Mouse (Mus musculus) limb, embryonic 14.5 days (tissue): ENCODE results near the gene Tmem164. TPM values are rescaled to one million over a fixed set of nuclear protein-coding genes. Genes with fewer than 3 reads are reported as not detected.

Experiments used
- ATAC-seq: fragments of 200-750 bp; cut with Nextera tagmentation; 2 replicates; pipeline ENCODE4 v1.8.0; 2017; ENCODE audit warnings: low read depth, moderate number of reproducible peaks, moderate TSS enrichment; ENCODE audit not compliant: low FRiP score
- DNase-seq: peaks from one replicate; pipeline ENCODE4 v3.0.0-alpha.2; 2015; ENCODE audit warnings: low spot score
- H3K27ac ChIP-seq: fragments of 300-500 bp; sonication (generic); replicated peaks from 2 replicates; pipeline ENCODE4 v1.5.1; 2014; ENCODE audit warnings: low read depth, mild to moderate bottlenecking, low read length, moderate library complexity, mixed read lengths
- H3K27me3 ChIP-seq: fragments of 300-500 bp; sonication (generic); 2 replicates; pipeline ENCODE4 v1.6.1; 2014; ENCODE audit warnings: low read length, mixed read lengths; ENCODE audit not compliant: control insufficient read depth, insufficient read depth
- H3K36me3 ChIP-seq: fragments of 300-500 bp; sonication (generic); 2 replicates; pipeline ENCODE4 v1.6.1; 2014; ENCODE audit warnings: mild to moderate bottlenecking, low read length, moderate library complexity, mixed read lengths; ENCODE audit not compliant: control insufficient read depth, insufficient read depth
- H3K4me1 ChIP-seq: fragments of 300-500 bp; sonication (generic); 2 replicates; pipeline ENCODE4 v1.6.1; 2014; ENCODE audit warnings: antibody characterized with exemption, low read length, mixed read lengths; ENCODE audit not compliant: control insufficient read depth, insufficient read depth
- H3K4me2 ChIP-seq: fragments of 300-500 bp; sonication (generic); replicated peaks from 2 replicates; pipeline ENCODE4 v1.6.1; 2014; ENCODE audit warnings: low read depth, mild to moderate bottlenecking, low read length, moderate library complexity; ENCODE audit not compliant: severe bottlenecking
- H3K4me3 ChIP-seq: fragments of 300-500 bp; sonication (generic); replicated peaks from 2 replicates; pipeline ENCODE4 v1.5.1; 2014; ENCODE audit warnings: low read length
- H3K9ac ChIP-seq: fragments of 300-500 bp; sonication (generic); 2 replicates; pipeline ENCODE4 v1.6.1; 2014; ENCODE audit warnings: mild to moderate bottlenecking, low read depth, low read length, moderate library complexity; ENCODE audit not compliant: severe bottlenecking
- H3K9me3 ChIP-seq: fragments of 300-500 bp; sonication (generic); 2 replicates; pipeline ENCODE4 v1.6.1; 2016; ENCODE audit warnings: low read length; ENCODE audit not compliant: control insufficient read depth
- POLR2A ChIP-seq: fragments of 200-500 bp; IDR thresholded peaks from 2 replicates; pipeline ENCODE4 v1.8.0; 2012; ENCODE audit warnings: inconsistent platforms, mild to moderate bottlenecking, moderate library complexity, borderline replicate concordance; ENCODE audit not compliant: insufficient read depth, insufficient read length; ENCODE audit errors: extremely low read depth
- WGBS: fragments of 180-500 bp; shearing (Covaris S2); extraction: QIAGEN DNeasy Blood & Tissue Kit; methylation state at CpG from one replicate; pipeline ENCODE4 v1.1.7; 2014; 5-methylcytosine and 5-hydroxymethylcytosine counted together
- polyA plus RNA-seq, 2 experiments: library from polyadenylated mRNA; depleted of rRNA in 1 of 2; stranded (reverse) in 1 of 2; unstranded in 1 of 2; fragments of >200 nt; fragmentation: Nextera tagmentation in 1 of 2; extraction: Ambion mirVana in 1 of 2; gene quantifications; 2 replicates each; pipeline versions ENCODE4 v1.2.1 to v1.2.3; 2012 to 2014

Gene Tmem164
- polyA plus RNA-seq, 2 experiments: 40.1 to 62.2 TPM

GRCm38 (mm10) chrX:142677193-142677592 is 4.0 kb upstream of the Tmem164 start:
- no peak overlapping the region for H3K27ac ChIP-seq
- H3K36me3 ChIP-seq: no peaks in the 10 kb centered on the region
- no peaks in the 10 kb centered on the region for H3K4me1 ChIP-seq
- no peak overlapping the region for H3K9ac ChIP-seq
- DNase-seq (no peak), ATAC-seq (no peak)
- no peaks in the 10 kb centered on the region for H3K9me3 ChIP-seq
- H3K4me3 ChIP-seq: no peak overlapping the region
- no peak for TF ChIP-seq POLR2A
- no peaks in the 10 kb centered on the region for H3K27me3 ChIP-seq
- no peak overlapping the region for H3K4me2 ChIP-seq
- WGBS: 47% methylated on average over 3 of the region's 3 CpGs

DNA sequence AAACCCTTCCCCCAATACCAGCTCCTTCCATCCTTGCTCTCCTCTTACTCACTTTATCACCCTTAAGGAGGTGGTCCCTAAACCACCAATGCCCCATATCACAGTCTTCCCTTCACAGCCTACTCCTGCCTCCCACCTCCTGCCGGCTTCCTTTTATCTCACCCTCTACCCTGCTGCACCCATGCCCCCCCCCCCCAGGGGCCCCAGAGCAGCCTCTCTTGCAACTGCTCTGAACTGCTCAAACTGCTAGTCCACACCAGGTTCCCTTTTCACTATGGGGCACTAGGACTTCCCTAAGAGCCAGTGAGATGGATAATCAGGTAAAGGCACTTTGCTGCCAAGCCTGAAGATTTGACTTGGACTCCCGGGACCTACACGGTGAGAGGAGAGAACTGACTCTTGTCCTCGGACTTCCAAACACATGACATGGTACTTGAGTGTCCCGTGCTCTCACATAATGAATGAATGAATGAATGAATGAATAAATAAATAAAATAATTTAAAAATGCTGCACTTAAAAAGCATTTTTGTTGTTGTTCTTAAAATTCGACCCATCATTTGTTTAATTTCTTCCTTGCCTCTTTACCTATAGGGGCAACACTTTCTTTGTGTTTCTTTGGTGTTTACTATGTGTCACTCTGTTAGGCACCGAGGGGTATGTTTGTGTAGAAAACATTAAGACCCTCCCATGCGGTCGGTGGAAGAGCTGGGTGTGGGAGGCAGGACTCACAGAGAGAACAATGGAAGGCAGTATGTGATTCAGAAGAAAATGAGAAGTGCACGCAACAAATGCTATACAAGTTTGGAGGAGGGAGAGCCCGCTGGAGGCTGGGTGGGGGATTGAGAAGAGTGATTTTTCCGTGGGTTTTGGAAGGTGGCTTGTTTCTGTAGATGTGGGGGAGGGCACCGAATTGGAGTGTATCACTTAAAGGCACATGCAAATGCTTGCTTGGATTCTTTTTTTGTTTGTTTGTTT is 2.4 kb upstream of the Tmem164 start:
- no peaks in the 10 kb centered on the region for H3K36me3 ChIP-seq
- no peaks in the 10 kb centered on the region for H3K9me3 ChIP-seq
- TF ChIP-seq POLR2A: no peak
- H3K4me2 ChIP-seq: no peak overlapping the region
- H3K27me3 ChIP-seq: no peaks in the 10 kb centered on the region
- no peak overlapping the region for H3K27ac ChIP-seq
- H3K4me1 ChIP-seq: no peaks in the 10 kb centered on the region
- ATAC-seq (no peak), DNase-seq (no peak)
- WGBS: 65% methylated on average over 13 of the region's 13 CpGs
- no peak overlapping the region for H3K4me3 ChIP-seq
- H3K9ac ChIP-seq: no peak overlapping the region

DNA sequence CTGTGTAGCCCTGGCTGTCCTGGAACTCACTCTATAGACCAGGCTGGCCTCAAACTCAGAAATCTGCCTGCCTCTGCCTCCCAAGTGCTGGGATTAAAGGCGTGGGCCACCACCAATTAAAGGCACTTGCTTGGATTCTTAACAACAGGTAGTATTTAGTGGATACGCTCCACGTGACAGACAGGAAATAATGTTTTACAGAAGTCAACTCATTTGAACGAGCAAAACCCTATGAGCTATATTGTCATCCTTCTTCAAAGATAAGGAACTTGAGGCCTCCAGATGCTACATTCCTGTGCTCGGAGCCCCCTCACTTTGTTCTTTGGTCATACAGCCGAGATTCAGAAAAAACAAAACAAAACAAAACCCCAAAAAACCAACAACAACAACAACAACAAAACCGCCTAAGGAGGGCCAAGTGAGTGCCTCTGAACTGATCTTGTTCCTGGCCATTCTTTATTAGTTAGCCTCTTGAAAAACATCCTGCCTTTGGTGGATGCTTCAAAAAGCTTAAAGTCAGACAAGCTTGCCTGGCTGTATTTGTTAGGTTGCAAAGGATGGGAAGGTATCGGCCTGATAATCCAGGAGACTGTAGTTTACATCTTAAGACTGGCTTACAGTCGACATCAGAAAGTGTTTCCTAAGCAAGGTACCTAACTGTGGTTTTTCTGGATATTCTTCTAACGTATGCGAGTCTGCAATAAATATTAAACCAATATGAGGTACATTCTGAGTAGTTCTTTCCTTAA is 1.5 kb upstream of the Tmem164 start:
- TF ChIP-seq POLR2A: no peak
- Histone ChIP-seq H3K4me1 (0 out of 2 replicates have a peak, but pooled peaks cover 3% of the 10 kb centered on the region), H3K27me3 (no peaks in the 10 kb centered on the region), H3K9ac (0 out of 2 replicates have a peak overlapping the region, but pooled peaks have one; percentile 45), H3K27ac (peak overlapping the region; percentile 89), H3K4me2 (peak overlapping the region; percentile 56), H3K36me3 (no peaks in the 10 kb centered on the region), H3K9me3 (no peaks in the 10 kb centered on the region), H3K4me3 (peak overlapping the region; percentile 53)
- DNase-seq (no peak), ATAC-seq (no peak)
- 43% methylated on average over 11 of the region's 11 CpGs for WGBS

DNA sequence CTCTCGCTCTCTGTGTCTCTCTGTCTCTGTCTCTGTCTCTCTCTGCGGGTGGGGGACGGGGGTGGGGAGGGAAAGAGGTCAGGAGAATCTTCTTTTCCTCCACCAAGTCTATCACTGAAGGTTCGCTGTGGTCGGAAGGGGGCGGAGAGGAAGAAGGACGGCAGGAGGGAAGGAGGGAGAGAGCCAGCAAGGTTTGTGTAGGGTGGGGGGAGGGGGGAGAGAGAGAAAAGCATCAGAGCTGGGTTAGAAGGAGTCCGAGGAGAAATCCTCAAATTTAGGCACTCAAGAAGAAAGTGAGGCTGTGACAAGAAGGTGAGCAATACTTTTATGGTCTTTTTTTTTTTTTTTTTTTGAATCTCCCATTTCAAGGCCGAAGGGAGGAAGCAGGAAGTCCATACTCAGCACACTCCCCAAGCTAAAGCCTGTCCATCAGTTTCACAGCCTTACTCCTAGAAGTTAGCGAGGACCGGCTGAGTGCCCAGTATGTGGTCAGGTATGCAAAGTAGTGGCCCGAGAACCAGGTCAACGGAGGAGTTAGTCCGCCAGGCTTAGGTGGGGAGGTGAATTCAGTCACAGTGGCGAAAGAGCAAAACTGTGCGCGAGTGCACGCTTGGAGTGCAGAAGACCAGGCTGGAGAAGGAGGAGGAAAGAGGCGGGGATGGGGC is 683 bp upstream of the Tmem164 start:
- ATAC-seq (peak; percentile 39), DNase-seq (peak; percentile 33)
- WGBS: 19% methylated on average over 19 of the region's 19 CpGs

More for the DNA sequence above, 683 bp upstream of the Tmem164 start:
- no peaks in the 10 kb centered on the region for H3K9me3 ChIP-seq
- H3K36me3 ChIP-seq: no peaks in the 10 kb centered on the region
- TF ChIP-seq POLR2A: no peak
- peak overlapping the region; percentile 53 for H3K4me3 ChIP-seq
- H3K4me1 ChIP-seq: 0 out of 2 replicates have a peak, but pooled peaks cover 3% of the 10 kb centered on the region
- H3K4me2 ChIP-seq: peak overlapping the region; percentile 56
- no peaks in the 10 kb centered on the region for H3K27me3 ChIP-seq
- peak overlapping the region; percentile 45 for H3K9ac ChIP-seq
- H3K27ac ChIP-seq: peak overlapping the region; percentile 89
